Mouse (Mus musculus) megakaryocyte progenitor cell, adult 5-6 weeks (primary cell): ENCODE measurements around the gene Gm11444. TPM values are rescaled to one million over a fixed set of nuclear protein-coding genes. Genes with fewer than 3 reads are reported as not detected.

ENCODE experiments used
- ATAC-seq: replicated peaks from 2 replicates; pipeline ENCODE4 v1.8.0; 2016; ENCODE audit warnings: mild to moderate bottlenecking, moderate TSS enrichment, inconsistent platforms; ENCODE audit not compliant: poor library complexity
- total RNA-seq, 2 experiments: library from RNA; stranded (forward) in 1 of 2; stranded (reverse) in 1 of 2; fragments of 157-497, 149-512 nt in 1 of 2; fragments of 200-1000 nt in 1 of 2; gene quantifications; 2 replicates each; pipeline versions ENCODE4 v1.2.3 to v1.2.4; 2015 to 2017

The Gm11444 gene
- total RNA-seq (2015) (not detected in 2 replicates), total RNA-seq (2017) (not detected in 2 replicates)

DNA sequence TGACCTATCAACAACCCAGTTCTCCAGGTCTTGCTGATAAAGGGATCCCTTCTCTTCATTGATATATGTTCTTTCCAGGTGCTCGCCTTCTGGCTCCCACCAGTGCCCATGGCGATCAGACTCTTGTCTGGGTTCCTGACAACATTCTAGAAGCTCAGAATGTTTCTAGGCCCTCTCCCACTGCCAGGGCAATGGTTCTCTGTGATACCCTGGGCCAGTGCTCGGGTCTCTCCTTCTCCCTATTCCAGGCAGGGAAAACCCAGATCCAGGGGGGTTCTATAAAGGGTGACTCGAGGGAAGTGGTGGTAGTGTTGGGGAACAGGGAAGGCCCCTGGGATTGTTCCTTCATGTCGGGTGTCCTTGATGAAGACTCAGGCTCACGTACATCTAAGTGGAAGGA lies at the start of gene Gm11444:
Gene Gm11444, minus strand, starts transcription at position 101 of the 400 bp plus-strand sequence.
- ATAC-seq = no peak

- ATAC-seq = no peak
Measured at GRCm38 (mm10) chr11:85896335-85896985, 46.3 kb upstream of the Gm11444 start.

GRCm38 (mm10) chr11:85894731-85895545 lies 44.8 kb upstream of the Gm11444 start:
- peak; percentile 10; the same call in 1 of the 2 replicates for ATAC-seq

DNA sequence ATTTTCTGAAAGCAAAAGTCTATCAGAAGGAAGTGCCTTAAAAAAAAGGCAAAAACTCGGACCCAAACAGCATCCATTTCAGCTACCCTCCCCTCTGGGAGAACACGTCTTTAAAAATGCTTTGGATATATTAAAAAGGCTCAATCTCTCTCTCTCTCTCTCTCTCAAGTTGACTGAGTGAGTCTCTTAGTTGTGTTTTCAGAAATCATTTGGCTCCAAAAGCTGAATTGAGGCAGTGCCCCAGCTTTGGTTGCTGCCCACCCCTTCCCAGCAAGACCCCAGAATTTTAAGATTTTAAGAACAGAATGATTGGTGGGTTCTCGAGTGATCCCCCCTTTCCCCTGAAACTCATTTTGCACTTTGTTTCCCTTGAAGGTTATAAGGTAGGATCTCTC lies 44.0 kb upstream of the Gm11444 start:
- ATAC-seq = no peak

- ATAC-seq = peak; percentile 40; the same call in 1 of the 2 replicates
Measured at GRCm38 (mm10) chr11:85893400-85894135, 43.4 kb upstream of the Gm11444 start.

DNA sequence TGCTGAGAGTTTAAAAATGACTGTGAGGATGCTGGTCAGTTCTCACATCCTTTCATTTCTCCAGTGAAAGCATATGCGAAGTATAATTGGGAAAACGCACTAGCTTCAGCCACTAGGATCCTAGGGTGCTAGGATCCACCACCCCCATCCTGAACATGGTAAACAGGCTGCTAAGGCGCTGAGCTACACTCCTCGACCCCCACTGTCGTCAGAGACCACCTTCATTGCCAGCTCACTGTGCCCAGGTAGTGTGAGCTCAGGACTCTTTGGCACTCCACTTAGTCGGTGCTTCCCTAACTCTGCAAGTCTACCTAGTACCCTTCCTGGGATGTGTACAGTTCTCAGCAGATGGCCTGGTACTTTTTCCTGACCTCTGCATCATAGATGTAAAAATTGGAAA lies 42.6 kb upstream of the Gm11444 start:
- no peak for ATAC-seq

GRCm38 (mm10) chr11:85891692-85892040 lies 41.5 kb upstream of the Gm11444 start:
- no peak for ATAC-seq

DNA sequence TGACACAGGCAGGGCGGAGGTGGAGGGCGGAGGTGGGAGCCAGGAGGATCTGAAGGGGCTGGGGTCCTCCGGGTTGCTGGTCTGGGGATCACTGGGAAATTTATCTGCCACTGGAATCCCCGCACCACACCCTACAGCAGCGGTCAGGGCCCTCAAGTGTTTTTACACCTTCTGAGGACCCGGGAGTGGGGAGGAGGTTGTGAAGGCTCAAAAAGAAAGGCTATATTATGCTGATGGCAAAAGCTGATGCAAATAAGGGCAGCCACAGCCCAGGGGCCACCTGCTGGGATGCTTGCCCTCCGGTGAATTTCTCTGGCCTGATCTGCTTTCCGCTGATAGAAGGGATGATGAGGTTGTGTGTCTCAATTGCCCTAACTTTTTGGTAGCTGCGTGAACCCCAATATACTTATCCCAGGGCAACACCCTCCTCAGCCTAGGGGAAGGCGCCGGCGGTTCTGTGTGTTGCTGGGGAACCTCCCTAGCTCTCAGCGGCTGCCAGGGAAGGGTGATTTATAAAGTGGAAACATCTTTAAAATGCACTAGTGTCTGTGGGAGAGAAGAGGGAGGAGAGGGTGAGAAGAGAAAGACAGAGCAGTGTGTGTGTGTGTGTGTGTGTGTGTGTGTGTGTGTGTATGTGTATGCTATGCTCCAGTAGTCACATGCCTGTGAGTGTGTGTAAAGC lies 41.0 kb upstream of the Gm11444 start:
- no peak for ATAC-seq

DNA sequence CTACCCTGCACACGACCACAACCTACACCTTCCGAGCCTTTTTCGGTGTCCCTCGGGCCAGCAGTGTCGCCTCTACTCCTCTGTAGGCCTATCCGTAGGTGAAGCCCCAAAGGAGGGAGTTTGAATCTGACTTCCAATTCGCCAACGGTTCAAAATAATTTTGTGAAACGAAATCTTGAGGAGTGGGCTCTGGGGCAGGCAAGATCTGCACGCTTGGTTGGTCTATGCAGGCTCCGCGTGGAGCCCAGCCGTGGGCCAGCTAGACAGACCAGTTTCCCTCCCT lies 40.4 kb upstream of the Gm11444 start:
- ATAC-seq = no peak

DNA sequence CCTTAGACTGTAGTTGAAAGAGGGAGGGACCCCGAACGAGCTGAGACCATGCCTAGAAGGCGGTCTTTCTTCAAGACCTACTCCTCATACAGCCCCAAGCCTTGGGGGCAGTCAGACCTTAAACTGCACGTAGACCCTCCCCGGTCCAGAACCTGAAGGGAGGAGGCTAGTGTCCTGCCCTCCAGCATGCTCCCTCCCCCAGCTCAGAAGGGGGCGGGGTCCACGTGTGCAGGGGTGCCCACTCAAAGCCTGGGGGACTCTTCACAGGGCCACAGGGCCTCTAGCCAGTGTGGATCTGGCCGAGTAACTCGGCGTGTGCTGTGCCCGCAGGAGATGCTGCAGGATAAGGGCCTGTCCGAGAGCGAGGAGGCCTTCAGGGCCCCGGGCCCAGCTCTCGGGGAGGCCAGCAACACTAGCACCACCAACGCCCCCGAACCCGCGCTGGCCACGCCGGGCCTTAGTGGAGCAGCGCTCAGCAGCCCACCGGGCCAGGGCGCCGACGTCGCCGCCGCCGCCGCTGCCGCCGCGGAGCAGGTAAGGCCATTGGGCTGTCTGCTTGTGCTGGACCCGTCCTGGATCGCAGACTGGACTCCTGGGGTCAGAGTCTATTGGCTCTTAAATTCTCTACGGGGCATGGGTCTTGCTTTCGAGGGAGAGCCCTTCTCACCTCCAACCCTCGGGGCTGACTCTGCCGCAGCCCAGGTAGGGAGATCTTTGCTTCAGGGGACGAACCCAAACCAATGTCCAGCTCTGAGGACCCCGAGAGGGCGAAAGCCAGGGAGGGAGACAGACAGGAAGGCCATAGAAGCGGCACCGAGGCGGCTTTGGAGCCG lies 39.8 kb upstream of the Gm11444 start:
- ATAC-seq = no peak

- no peak for ATAC-seq
Measured at GRCm38 (mm10) chr11:85889056-85889729, 39.1 kb upstream of the Gm11444 start.

- no peak for ATAC-seq
Measured at GRCm38 (mm10) chr11:85888451-85888961, 38.4 kb upstream of the Gm11444 start.

DNA sequence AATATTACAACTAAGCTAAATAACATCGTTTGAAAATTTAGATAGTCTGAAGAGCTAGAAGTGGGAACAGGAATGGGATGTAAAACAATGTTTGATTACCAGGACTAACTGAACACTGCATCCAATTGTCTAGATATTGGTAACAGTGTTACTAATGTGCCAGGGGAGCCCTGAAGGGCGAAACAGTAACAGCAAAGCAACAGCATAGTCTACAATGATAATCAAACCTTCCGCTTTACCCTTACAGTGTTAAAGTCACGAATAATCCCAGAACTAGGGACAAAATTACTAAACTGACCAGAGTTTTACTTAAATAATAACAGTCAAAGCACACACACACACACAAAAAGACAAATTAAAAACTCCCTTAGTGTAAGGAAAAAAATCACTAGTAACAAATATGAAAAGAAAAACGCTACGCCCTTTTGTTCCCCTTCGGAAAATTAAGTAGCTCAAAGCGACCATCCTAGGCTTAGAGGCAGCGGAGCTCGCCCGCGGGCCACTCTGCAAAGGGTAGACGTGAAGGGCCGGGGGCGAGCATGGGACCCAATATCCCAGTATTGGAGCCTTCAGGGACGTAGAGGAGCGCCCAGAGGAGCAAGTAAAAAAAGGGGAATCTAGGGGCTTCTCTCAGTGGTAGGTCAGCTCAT lies 37.8 kb upstream of the Gm11444 start:
- ATAC-seq = no peak

GRCm38 (mm10) chr11:85887273-85887672 lies 37.1 kb upstream of the Gm11444 start:
- ATAC-seq = no peak

DNA sequence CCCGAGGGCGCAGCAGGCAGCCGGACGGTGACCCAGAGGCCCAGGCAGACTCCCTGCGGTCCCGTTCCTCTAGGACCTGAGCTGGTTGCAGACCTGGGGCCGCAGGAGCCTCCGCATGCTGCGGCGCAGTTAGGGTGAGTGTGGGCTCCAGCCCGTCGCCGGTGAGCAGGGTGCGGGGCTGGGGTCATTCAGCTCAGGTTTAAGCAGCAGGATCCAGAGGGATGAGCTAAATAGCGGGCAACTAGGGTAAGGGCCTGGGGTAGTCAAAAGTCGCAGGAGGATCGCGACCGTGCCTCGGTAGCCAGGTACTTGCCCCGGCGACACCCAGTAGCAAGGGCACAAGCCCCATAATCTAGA lies 36.3 kb upstream of the Gm11444 start:
- no peak for ATAC-seq

DNA sequence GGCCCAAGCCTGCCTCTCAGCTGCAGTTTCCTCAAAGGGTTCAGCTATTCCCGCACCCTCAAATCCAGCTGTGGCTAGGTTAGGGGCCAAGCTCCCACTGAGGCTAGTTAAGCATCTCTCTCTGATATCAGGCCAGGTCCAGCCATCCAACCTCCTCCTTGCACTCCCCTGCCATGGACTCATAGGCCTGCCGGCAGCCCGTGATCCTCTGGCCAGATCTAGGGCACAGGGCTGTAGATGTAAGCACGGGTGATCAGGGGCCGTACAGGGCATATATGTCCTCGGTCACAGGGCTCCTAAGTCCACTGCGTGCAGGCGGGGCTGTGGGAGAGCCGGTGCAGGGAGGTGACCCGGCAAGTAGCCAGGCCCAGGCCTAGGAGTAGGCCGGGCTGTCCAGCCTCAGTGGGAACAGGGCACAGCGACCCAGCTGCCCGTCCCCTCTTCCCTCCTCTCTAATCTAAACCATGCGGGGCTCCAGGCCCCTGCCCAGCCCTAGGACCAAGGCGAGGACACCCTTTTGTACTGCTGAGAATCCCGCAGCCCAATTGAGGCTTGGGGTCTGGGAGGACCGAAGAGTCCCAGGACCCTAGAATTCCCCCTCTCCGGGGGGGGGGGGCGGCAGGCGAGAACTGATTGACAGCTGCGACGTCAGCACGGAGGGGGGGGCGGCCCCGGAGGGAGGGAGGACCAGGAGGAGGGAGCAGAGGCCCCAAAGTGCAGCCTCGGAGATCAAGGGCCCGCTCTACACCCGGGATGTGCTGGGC lies 35.7 kb upstream of the Gm11444 start, which contains the start of gene Tbx4:
Gene Tbx4, plus strand, starts transcription at position 758 of the 764 bp plus-strand sequence.
- ATAC-seq = no peak

DNA sequence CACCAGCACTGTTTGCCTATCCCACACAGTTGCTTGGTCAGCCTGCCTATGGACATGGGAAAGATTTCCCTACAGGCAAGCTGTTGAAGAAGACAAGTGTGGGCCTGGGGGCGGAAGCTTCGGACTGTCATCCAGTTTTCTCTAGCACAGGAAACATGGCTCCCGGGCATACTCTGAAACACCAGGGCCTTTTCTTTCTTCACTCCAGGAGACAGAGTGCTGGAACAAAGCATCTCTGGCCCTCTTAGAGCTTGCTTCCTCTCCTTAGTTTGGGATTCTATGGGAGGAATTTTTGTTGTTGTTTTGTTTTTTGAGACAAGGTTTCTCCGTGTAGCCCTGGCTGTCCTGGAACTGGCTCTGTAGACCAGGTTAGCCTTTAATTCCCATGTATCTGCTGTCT lies 34.4 kb upstream of the Gm11444 start:
- ATAC-seq = no peak

GRCm38 (mm10) chr11:85876059-85876788 lies 26.1 kb upstream of the Gm11444 start:
- no peak for ATAC-seq
